Mouse (Mus musculus) left cerebral cortex, adult 9 months (tissue): ENCODE results near the gene Hist2h2aa1.
A peak's percentile ranks its signal among the peaks of the same experiment; 100 is the strongest.

Experiments
- DNase-seq, 2 experiments: peaks; one replicate each; pipeline ENCODE4 v3.0.0; 2022; ENCODE audit warnings: low spot score in 2 of 2

Hist2h2aa1 gene

GRCm38 (mm10) chr3:96254683-96255355, 9.5 kb downstream of the Hist2h2aa1 start:
- DNase-seq: no peak

- no peak for DNase-seq
These were observed 10.8 kb downstream of the Hist2h2aa1 start for GRCm38 (mm10) chr3:96255926-96256593.

- DNase-seq: no peak
These were observed 11.9 kb downstream of the Hist2h2aa1 start for GRCm38 (mm10) chr3:96257190-96257589.

- DNase-seq: no peak
These were observed 14.9 kb downstream of the Hist2h2aa1 start for GRCm38 (mm10) chr3:96260220-96260619.

GRCm38 (mm10) chr3:96261623-96262022, 16.3 kb downstream of the Hist2h2aa1 start:
- no peak for DNase-seq

GRCm38 (mm10) chr3:96262216-96262875, 17.0 kb downstream of the Hist2h2aa1 start:
- DNase-seq: peak in 1 of 2 experiments; percentile 90

GRCm38 (mm10) chr3:96262979-96263550, 17.8 kb downstream of the Hist2h2aa1 start, which contains the start of gene Hist2h4:
Gene Hist2h4, minus strand, starts transcription at chr3:96263311.
- peak; percentile 96 to 99 for DNase-seq

- DNase-seq: no peak
These were observed 18.5 kb downstream of the Hist2h2aa1 start for GRCm38 (mm10) chr3:96263558-96264403.

GRCm38 (mm10) chr3:96264404-96264949, 19.2 kb downstream of the Hist2h2aa1 start:
- no peak for DNase-seq

GRCm38 (mm10) chr3:96266132-96266710, 20.9 kb downstream of the Hist2h2aa1 start:
- DNase-seq: no peak

GRCm38 (mm10) chr3:96267541-96267940, 22.2 kb downstream of the Hist2h2aa1 start:
- no peak for DNase-seq

GRCm38 (mm10) chr3:96268051-96268775, 22.9 kb downstream of the Hist2h2aa1 start, which contains the start of gene Hist2h3b:
Gene Hist2h3b, plus strand, starts transcription at chr3:96268654.
- peak in 1 of 2 experiments; percentile 85 for DNase-seq

- peak in 1 of 2 experiments; percentile 42 for DNase-seq
These were observed 23.6 kb downstream of the Hist2h2aa1 start for GRCm38 (mm10) chr3:96268776-96269378.

- DNase-seq: peak; percentile 95 to 97
These were observed 24.5 kb downstream of the Hist2h2aa1 start, which contains the start of gene Hist2h2bb for GRCm38 (mm10) chr3:96269511-96270474. Gene Hist2h2bb, plus strand, starts transcription at chr3:96269752.

GRCm38 (mm10) chr3:96273591-96274465, 28.5 kb downstream of the Hist2h2aa1 start:
- DNase-seq: no peak

- DNase-seq: peak in 1 of 2 experiments; percentile 61
These were observed 32.1 kb downstream of the Hist2h2aa1 start for GRCm38 (mm10) chr3:96277428-96277799.
